Mouse (Mus musculus) E14TG2a.4 (cell line): ENCODE results near the gene Zcchc17.

ENCODE experiments used
- H3K27me3 ChIP-seq: 2 replicates; pipeline ENCODE4 v1.6.1; 2014; ENCODE audit warnings: low read length, control low read depth; ENCODE audit not compliant: insufficient read depth
- H3K36me3 ChIP-seq: 2 replicates; pipeline ENCODE4 v1.6.1; 2014; ENCODE audit warnings: low read length, control low read depth; ENCODE audit not compliant: insufficient read depth
- H3K4me1 ChIP-seq: replicated peaks from 2 replicates; pipeline ENCODE4 v1.6.1; 2014; ENCODE audit warnings: low read depth, low read length, control low read depth
- H3K4me3 ChIP-seq: replicated peaks from 2 replicates; pipeline ENCODE4 v1.5.1; 2014; ENCODE audit warnings: mild to moderate bottlenecking, low read length
- H3K9me3 ChIP-seq: 2 replicates; pipeline ENCODE4 v1.6.1; 2014; ENCODE audit warnings: low read length, control low read depth
- CTCF ChIP-seq: conservative IDR thresholded peaks from 2 replicates; pipeline ENCODE4 v1.5.1; 2014; ENCODE audit warnings: low read length
- NANOG ChIP-seq: IDR thresholded peaks from 2 replicates; pipeline ENCODE4 v1.6.1; 2014; ENCODE audit warnings: borderline replicate concordance, low read length, mixed read lengths
- POU5F1 ChIP-seq: IDR thresholded peaks from 2 replicates; pipeline ENCODE4 v1.6.1; 2014; ENCODE audit warnings: low read length, borderline replicate concordance

The Zcchc17 gene

DNA sequence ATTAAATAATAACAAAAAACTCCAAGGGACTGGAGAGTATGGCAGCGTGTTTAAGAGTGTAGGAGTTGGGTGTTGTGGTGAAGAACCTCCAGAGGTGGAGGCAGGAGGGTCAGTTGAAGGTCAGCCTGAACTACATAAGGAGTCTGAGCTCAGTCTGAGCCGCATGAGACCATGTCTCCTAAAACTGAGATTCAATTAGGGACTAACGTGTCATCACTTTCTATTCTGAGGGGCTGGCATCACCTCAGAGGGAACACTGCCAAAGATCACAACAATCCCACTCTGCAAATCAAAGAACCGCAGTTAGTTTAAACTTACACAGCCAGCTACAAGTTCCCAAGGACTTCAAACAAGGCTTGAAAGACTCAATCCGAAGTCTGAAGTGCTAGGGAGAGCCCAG lies 36.1 kb downstream of the Zcchc17 start:
- no peaks in the 10 kb centered on the region for H3K27me3 ChIP-seq
- peaks cover 53% of the 10 kb centered on the region for H3K4me1 ChIP-seq
- no peak overlapping the region for H3K4me3 ChIP-seq
- peaks cover 86% of the 10 kb centered on the region for H3K36me3 ChIP-seq
- TF ChIP-seq CTCF (no peak), NANOG (no peak), POU5F1 (no peak)
- no peaks in the 10 kb centered on the region for H3K9me3 ChIP-seq

DNA sequence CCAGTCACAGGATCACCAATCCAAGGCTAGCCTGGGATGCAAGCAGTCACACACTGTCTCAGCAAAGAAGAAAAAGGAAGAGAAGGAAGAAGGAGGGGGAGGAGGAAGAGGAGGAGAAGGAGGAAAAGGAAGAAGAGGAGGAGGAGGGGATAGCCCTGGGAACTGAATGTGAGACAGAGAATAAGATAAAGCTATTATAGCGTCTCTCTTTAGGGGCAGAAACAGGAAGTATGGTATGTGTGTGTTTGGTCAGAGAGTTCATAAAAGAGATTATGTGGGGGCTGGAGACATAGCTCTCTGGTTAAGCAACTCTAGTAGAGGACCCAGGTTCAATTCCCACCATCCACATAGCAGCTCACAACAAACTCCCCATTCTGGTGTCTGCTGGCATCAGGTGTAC lies 36.6 kb downstream of the Zcchc17 start:
- H3K9me3 ChIP-seq = no peaks in the 10 kb centered on the region

DNA sequence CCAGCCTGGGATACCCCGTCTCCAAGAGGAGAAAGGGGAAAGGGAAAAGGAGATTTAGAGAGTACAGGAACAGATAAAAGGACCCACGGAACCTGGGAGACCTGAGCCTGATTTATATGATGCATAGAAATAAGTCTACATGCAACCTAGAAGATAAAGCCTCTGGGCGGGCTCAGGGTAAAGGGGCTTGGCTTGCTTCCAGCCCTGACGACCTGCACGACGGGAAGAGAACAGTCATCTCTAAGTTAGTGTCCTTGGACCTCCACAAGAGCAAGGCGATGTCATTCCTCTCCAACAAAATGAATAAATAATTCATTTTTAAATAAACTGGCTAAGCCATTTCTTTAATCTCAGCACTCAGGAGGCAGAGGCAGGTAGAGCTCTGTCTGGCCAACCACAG lies 37.2 kb downstream of the Zcchc17 start:
- Histone ChIP-seq H3K9me3 (no peaks in the 10 kb centered on the region), H3K36me3 (peaks cover 86% of the 10 kb centered on the region), H3K4me1 (peaks cover 53% of the 10 kb centered on the region), H3K4me3 (no peak overlapping the region), H3K27me3 (no peaks in the 10 kb centered on the region)
- no peak for TF ChIP-seq POU5F1
- TF ChIP-seq CTCF = no peak
- TF ChIP-seq NANOG = no peak

More for the DNA sequence above, 36.6 kb downstream of the Zcchc17 start:
- H3K4me3 ChIP-seq = no peak overlapping the region
- H3K27me3 ChIP-seq = no peaks in the 10 kb centered on the region
- peaks cover 53% of the 10 kb centered on the region for H3K4me1 ChIP-seq
- TF ChIP-seq CTCF (no peak), POU5F1 (no peak), NANOG (no peak)
- peaks cover 86% of the 10 kb centered on the region for H3K36me3 ChIP-seq

DNA sequence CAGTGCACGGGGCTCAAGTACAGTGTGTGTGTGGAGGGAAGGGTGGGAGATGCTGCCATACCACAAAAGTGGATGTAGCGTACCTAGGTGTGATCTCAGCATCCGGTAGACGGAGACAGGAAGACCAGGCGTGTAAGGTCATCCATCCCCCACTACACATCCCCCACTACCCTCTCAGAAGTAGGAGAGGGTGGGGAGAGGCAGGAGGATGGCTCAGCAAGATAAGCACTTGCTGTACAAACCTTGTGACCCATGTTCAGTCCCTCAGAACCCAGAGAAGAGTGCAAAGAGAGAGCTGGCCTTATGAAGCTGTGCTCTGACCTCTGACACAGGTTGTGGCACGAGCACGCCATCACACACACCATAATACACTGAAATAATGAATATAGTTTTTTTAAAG lies 38.1 kb downstream of the Zcchc17 start:
- H3K27me3 ChIP-seq = no peaks in the 10 kb centered on the region
- H3K4me3 ChIP-seq = no peak overlapping the region
- no peak for TF ChIP-seq POU5F1
- peaks cover 88% of the 10 kb centered on the region for H3K36me3 ChIP-seq
- no peaks in the 10 kb centered on the region for H3K9me3 ChIP-seq
- H3K4me1 ChIP-seq = peaks cover 55% of the 10 kb centered on the region

DNA sequence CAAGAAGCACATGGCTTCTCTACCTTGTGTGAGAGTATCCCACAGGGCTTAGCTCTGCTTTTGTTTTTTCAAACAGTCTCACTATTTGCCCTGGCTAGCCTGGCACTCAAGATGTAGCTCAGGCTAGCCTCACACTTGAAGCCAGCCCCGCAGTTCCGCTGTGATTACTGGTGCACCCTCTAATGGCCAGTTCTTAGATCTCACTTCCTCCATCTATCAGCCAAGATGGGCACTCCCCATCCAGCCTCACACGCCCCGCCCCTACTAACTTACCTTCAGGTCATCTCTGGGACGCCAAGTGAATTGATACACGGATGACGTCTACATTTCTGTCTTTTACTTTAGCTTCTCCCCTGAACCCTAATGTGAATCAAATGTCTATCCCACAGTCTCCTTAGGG lies 40.2 kb downstream of the Zcchc17 start:
- peaks cover 97% of the 10 kb centered on the region for H3K36me3 ChIP-seq
- TF ChIP-seq CTCF (no peak), POU5F1 (no peak), NANOG (no peak)
- peaks cover 74% of the 10 kb centered on the region for H3K4me1 ChIP-seq
- no peaks in the 10 kb centered on the region for H3K27me3 ChIP-seq
- H3K4me3 ChIP-seq = no peak overlapping the region
- no peaks in the 10 kb centered on the region for H3K9me3 ChIP-seq

DNA sequence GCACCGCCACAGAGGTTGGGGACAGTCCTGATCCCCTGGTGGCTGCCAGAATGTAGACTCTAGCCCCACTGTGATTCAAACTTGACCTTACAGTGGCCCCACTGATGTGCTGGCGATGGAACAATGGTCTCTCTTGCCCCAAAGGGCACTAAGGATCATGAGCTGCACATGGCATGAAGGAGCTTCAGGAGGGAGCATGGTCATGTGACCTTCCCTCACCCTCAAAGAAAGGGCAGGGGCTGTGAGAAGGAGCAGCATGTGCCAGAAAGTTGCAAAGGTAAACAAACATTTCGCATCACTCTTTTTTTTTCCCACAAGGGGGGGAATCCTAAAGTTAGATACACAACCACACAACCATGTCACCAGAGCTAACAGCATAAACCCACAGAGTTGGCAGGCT lies 41.6 kb downstream of the Zcchc17 start:
- no peaks in the 10 kb centered on the region for H3K9me3 ChIP-seq
- no peaks in the 10 kb centered on the region for H3K27me3 ChIP-seq
- TF ChIP-seq POU5F1 (no peak), NANOG (no peak), CTCF (no peak)
- no peak overlapping the region for H3K4me3 ChIP-seq
- H3K36me3 ChIP-seq = peaks cover 97% of the 10 kb centered on the region
- peaks cover 81% of the 10 kb centered on the region for H3K4me1 ChIP-seq

DNA sequence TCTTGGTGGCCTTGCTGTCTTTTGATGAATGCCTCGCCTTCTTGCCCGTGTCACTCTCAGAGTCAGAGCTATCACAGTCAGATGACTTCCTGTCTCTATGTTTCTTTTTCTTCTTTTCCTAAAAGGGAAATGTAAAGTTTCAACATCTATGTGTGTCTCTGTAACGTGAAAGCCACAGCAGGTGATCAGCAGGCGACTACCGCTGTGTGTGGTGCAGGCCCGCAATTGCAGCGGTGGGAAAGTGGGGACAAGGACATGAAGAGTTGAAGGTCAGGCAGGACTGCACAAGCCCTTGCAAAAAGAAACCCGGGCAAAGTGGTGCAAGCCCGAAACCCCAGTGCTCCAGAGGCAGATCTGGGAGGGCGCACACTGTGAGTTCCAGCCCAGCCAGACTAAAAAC lies 43.1 kb downstream of the Zcchc17 start:
- H3K27me3 ChIP-seq = no peaks in the 10 kb centered on the region
- H3K4me3 ChIP-seq = no peak overlapping the region
- no peak for TF ChIP-seq POU5F1
- TF ChIP-seq CTCF = no peak
- no peak for TF ChIP-seq NANOG
- H3K9me3 ChIP-seq = no peaks in the 10 kb centered on the region
- H3K36me3 ChIP-seq = peaks cover 97% of the 10 kb centered on the region
- H3K4me1 ChIP-seq = peaks cover 83% of the 10 kb centered on the region

DNA sequence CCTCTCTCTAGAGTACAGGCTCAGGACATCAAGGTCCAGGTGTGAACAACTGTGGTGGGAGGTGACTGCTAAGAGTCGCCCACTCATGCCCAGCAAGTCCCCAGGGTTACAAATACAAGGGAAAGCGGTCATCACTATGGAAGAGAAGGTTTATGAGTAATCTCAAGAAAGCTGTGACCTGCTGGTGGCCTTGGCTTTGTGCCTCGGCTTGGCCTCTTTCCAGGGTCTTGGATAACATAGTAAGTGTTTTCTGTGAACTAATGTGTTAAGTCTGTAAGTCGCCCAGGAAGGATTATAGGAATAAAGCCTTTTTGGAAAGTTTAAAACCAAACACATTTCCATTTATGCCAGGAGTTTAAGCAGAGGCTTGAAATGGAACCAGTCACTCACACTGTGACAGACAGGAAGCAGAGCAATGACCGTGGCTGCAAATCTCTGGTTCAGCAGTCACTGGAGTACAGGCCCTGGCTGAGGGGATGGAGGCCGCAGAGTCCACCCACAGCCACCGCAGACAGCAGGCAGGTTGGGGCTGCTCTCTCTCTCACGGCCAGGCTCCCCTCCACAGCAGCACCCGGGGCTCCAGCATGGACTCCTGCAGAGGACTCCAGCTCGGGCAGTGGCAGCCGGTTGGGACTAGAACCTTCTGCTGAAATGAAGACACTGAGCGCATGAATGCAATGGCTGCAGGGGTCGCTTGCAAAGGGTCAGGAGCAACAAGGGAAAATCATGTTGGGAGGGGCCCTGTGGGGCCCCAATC lies 43.8 kb downstream of the Zcchc17 start:
- H3K9me3 ChIP-seq = no peaks in the 10 kb centered on the region
- H3K4me3 ChIP-seq = peak overlapping the region; percentile 26; the same call in 1 of the 2 replicates
- H3K36me3 ChIP-seq = peaks cover 99% of the 10 kb centered on the region
- no peak for TF ChIP-seq POU5F1
- TF ChIP-seq CTCF = no peak
- no peak for TF ChIP-seq NANOG
- peaks cover 89% of the 10 kb centered on the region for H3K4me1 ChIP-seq
- no peaks in the 10 kb centered on the region for H3K27me3 ChIP-seq

DNA sequence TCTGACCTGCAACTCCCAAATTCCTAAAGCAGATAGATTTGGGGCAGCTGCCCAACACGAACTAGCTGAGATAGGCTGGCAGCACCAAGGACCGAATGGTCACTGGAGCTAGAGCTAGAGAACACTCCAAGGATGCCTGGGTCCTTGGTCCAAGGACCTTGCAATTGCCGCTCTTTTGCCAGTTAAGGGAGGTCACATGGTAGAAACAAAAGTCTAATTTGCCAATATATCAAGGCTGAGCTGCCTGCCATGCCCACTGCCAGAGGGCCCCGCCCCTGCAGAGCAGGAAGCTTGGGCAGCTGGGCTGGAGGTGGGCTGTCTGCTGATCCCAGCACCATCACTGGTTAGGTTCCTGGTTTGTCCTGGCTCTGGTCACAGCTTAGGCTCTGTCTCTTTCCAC lies 46.2 kb downstream of the Zcchc17 start:
- Histone ChIP-seq H3K9me3 (no peaks in the 10 kb centered on the region), H3K27me3 (peaks cover 18% of the 10 kb centered on the region), H3K4me3 (no peak overlapping the region), H3K4me1 (peaks cover 93% of the 10 kb centered on the region), H3K36me3 (peaks cover 88% of the 10 kb centered on the region)
- TF ChIP-seq POU5F1 (no peak), CTCF (no peak), NANOG (no peak)
